Mouse (Mus musculus): ENCODE measurements around the gene Hpcal1. TPM values are rescaled to one million over a fixed set of nuclear protein-coding genes. Genes with fewer than 3 reads are reported as not detected.

The Hpcal1 gene
- total RNA-seq, 1 experiment: 23.5 TPM

GRCm38 (mm10) chr12:17715720-17716478 lies 25.2 kb downstream of the Hpcal1 start:
- Histone ChIP-seq H3K4me1 (ENCODE audit: control insufficient read depth in 2 of 2, insufficient read depth in 2 of 2, low read length in 2 of 2, poor library complexity in 1 of 2) (peaks cover 0 to 6% of the 10 kb centered on the region in 2 experiments; a peak in 1 of 4 replicates), H3K4me3 (ENCODE audit: insufficient read depth in 1 of 2, low read depth in 1 of 2, low read length in 2 of 2, poor library complexity in 1 of 2, severe bottlenecking in 1 of 2) (no peak overlapping the region), H3K27ac (ENCODE audit: insufficient read depth, low read depth, low read length, poor library complexity, severe bottlenecking) (no peak overlapping the region), H3K36me3 (ENCODE audit: control insufficient read depth, insufficient read depth, low read length, poor library complexity, severe bottlenecking) (no peaks in the 10 kb centered on the region), H3K9ac (ENCODE audit: insufficient read depth, low read depth, low read length, poor library complexity, severe bottlenecking) (no peak overlapping the region), H3K9me3 (ENCODE audit: control insufficient read depth, insufficient read depth, low read depth, low read length) (no peaks in the 10 kb centered on the region)
- in situ Hi-C loops (cut with MboI; ENCODE audit: low sequenced_read_pairs in 2 of 2, unreplicated experiment in 2 of 2): no loop called here
- TF ChIP-seq ZNF384 (IDR thresholded peaks at IDR 0.05; ENCODE audit: low read depth, low read length) (no peak), CHD2 (IDR thresholded peaks at IDR 0.05; ENCODE audit: low read depth, low read length) (no peak), MAFK (IDR thresholded peaks at IDR 0.05; ENCODE audit: insufficient read depth, low read depth, low read length) (no peak)
- no peak for DNase-seq (ENCODE audit: low read depth, low spot score)

GRCm38 (mm10) chr12:17717257-17717656 lies 26.6 kb downstream of the Hpcal1 start:
- DNase-seq (ENCODE audit: low read depth, low spot score): no peak
- no peak for TF ChIP-seq HCFC1 (IDR thresholded peaks at IDR 0.05; ENCODE audit: borderline replicate concordance, insufficient read depth, low read length)
- no peak for TF ChIP-seq CHD2 (IDR thresholded peaks at IDR 0.05; ENCODE audit: low read depth, low read length)
- no peak for TF ChIP-seq ZC3H11A (IDR thresholded peaks at IDR 0.05; ENCODE audit: borderline replicate concordance, low read depth, low read length)
- TF ChIP-seq MAFK (IDR thresholded peaks at IDR 0.05; ENCODE audit: insufficient read depth, low read depth, low read length): no peak
- no peak for TF ChIP-seq ZNF384 (IDR thresholded peaks at IDR 0.05; ENCODE audit: low read depth, low read length)
- H3K4me1 ChIP-seq (ENCODE audit: control insufficient read depth in 2 of 2, insufficient read depth in 2 of 2, low read length in 2 of 2, poor library complexity in 1 of 2): 0 out of 4 replicates have a peak, but pooled peaks cover 0 to 2% of the 10 kb centered on the region in 2 experiments
- no peak overlapping the region for H3K9ac ChIP-seq (ENCODE audit: insufficient read depth, low read depth, low read length, poor library complexity, severe bottlenecking)
- H3K27ac ChIP-seq (ENCODE audit: insufficient read depth, low read depth, low read length, poor library complexity, severe bottlenecking): no peak overlapping the region
- H3K36me3 ChIP-seq (ENCODE audit: control insufficient read depth, insufficient read depth, low read length, poor library complexity, severe bottlenecking): no peaks in the 10 kb centered on the region
- H3K4me3 ChIP-seq (ENCODE audit: insufficient read depth in 1 of 2, low read depth in 1 of 2, low read length in 2 of 2, poor library complexity in 1 of 2, severe bottlenecking in 1 of 2): no peak overlapping the region
- H3K9me3 ChIP-seq (ENCODE audit: control insufficient read depth, insufficient read depth, low read depth, low read length): no peaks in the 10 kb centered on the region
- in situ Hi-C loops (cut with MboI; ENCODE audit: low sequenced_read_pairs in 2 of 2, unreplicated experiment in 2 of 2): no loop called here

GRCm38 (mm10) chr12:17718146-17718545 lies 27.5 kb downstream of the Hpcal1 start:
- Histone ChIP-seq H3K9me3 (ENCODE audit: control insufficient read depth, insufficient read depth, low read depth, low read length) (no peaks in the 10 kb centered on the region), H3K36me3 (ENCODE audit: control insufficient read depth, insufficient read depth, low read length, poor library complexity, severe bottlenecking) (no peaks in the 10 kb centered on the region), H3K4me1 (ENCODE audit: control insufficient read depth in 2 of 2, insufficient read depth in 2 of 2, low read length in 2 of 2, poor library complexity in 1 of 2) (0 out of 4 replicates have a peak, but pooled peaks cover 0 to 2% of the 10 kb centered on the region in 2 experiments), H3K9ac (ENCODE audit: insufficient read depth, low read depth, low read length, poor library complexity, severe bottlenecking) (no peak overlapping the region), H3K27ac (ENCODE audit: insufficient read depth, low read depth, low read length, poor library complexity, severe bottlenecking) (no peak overlapping the region), H3K4me3 (ENCODE audit: insufficient read depth in 1 of 2, low read depth in 1 of 2, low read length in 2 of 2, poor library complexity in 1 of 2, severe bottlenecking in 1 of 2) (no peak overlapping the region)
- TF ChIP-seq HCFC1 (IDR thresholded peaks at IDR 0.05; ENCODE audit: borderline replicate concordance, insufficient read depth, low read length) (no peak), ZC3H11A (IDR thresholded peaks at IDR 0.05; ENCODE audit: borderline replicate concordance, low read depth, low read length) (no peak), CHD2 (IDR thresholded peaks at IDR 0.05; ENCODE audit: low read depth, low read length) (no peak), MAFK (IDR thresholded peaks at IDR 0.05; ENCODE audit: insufficient read depth, low read depth, low read length) (no peak)
- in situ Hi-C loops (cut with MboI; ENCODE audit: low sequenced_read_pairs in 2 of 2, unreplicated experiment in 2 of 2): no loop called here
- no peak for DNase-seq (ENCODE audit: low read depth, low spot score)

- no peak for TF ChIP-seq ZNF384 (IDR thresholded peaks at IDR 0.05; ENCODE audit: low read depth, low read length)
- no peak for TF ChIP-seq CHD2 (IDR thresholded peaks at IDR 0.05; ENCODE audit: low read depth, low read length)
- no peak for TF ChIP-seq ZC3H11A (IDR thresholded peaks at IDR 0.05; ENCODE audit: borderline replicate concordance, low read depth, low read length)
- no peak for TF ChIP-seq MAFK (IDR thresholded peaks at IDR 0.05; ENCODE audit: insufficient read depth, low read depth, low read length)
- no peak for TF ChIP-seq HCFC1 (IDR thresholded peaks at IDR 0.05; ENCODE audit: borderline replicate concordance, insufficient read depth, low read length)
- H3K4me3 ChIP-seq (ENCODE audit: insufficient read depth in 1 of 2, low read depth in 1 of 2, low read length in 2 of 2, poor library complexity in 1 of 2, severe bottlenecking in 1 of 2): no peak overlapping the region
- no peak for DNase-seq (ENCODE audit: low read depth, low spot score)
- H3K9me3 ChIP-seq (ENCODE audit: control insufficient read depth, insufficient read depth, low read depth, low read length): no peaks in the 10 kb centered on the region
- no peak overlapping the region for H3K9ac ChIP-seq (ENCODE audit: insufficient read depth, low read depth, low read length, poor library complexity, severe bottlenecking)
- H3K36me3 ChIP-seq (ENCODE audit: control insufficient read depth, insufficient read depth, low read length, poor library complexity, severe bottlenecking): no peaks in the 10 kb centered on the region
- in situ Hi-C loops (cut with MboI; ENCODE audit: low sequenced_read_pairs in 2 of 2, unreplicated experiment in 2 of 2): no loop called here
- no peak overlapping the region for H3K27ac ChIP-seq (ENCODE audit: insufficient read depth, low read depth, low read length, poor library complexity, severe bottlenecking)
- H3K4me1 ChIP-seq (ENCODE audit: control insufficient read depth in 2 of 2, insufficient read depth in 2 of 2, low read length in 2 of 2, poor library complexity in 1 of 2): 0 out of 4 replicates have a peak, but pooled peaks cover 0 to 2% of the 10 kb centered on the region in 2 experiments
Measured at GRCm38 (mm10) chr12:17721058-17721457, 30.4 kb downstream of the Hpcal1 start.

Measured in ES-E14 (cell line).